Mouse (Mus musculus): ENCODE measurements around the gene Pmp22. TPM values are rescaled to one million over a fixed set of nuclear protein-coding genes. Genes with fewer than 3 reads are reported as not detected.

The Pmp22 gene
- polyA plus RNA-seq (2014; fragmentation: Illumina TruSeq; extraction: RNeasy Lipid Tissue Mini Kit (QIAGEN cat#74804); ENCODE audit: low read depth, low replicate concordance), result 5.1 TPM

GRCm38 (mm10) chr11:63128784-63129183 lies at the start of gene Pmp22:
TSS of gene Pmp22 (plus strand) at chr11:63128982.

Other genes starting within 250 kb of the Pmp22 start
- 46.5 TPM for gene Tvp23b, start 249.5 kb upstream of the Pmp22 start, polyA plus RNA-seq (2014; fragmentation: Illumina TruSeq; extraction: RNeasy Lipid Tissue Mini Kit (QIAGEN cat#74804); ENCODE audit: low read depth, low replicate concordance)
- gene Cdrt4, start 177.8 kb upstream of the Pmp22 start, polyA plus RNA-seq (2014; fragmentation: Illumina TruSeq; extraction: RNeasy Lipid Tissue Mini Kit (QIAGEN cat#74804); ENCODE audit: low read depth, low replicate concordance), result not detected
- gene Tekt3, start 67.3 kb upstream of the Pmp22 start, polyA plus RNA-seq (2014; fragmentation: Illumina TruSeq; extraction: RNeasy Lipid Tissue Mini Kit (QIAGEN cat#74804); ENCODE audit: low read depth, low replicate concordance), result not detected

Measured in liver, adult 10 weeks (tissue).